Mouse (Mus musculus) limb, embryonic 12.5 days (tissue): ENCODE measurements at regions not wholly inside any gene's neighbourhood (a gene's known extent, or its start where the extent isn't known, plus 50 kb on each side); places are given as distances from the start of the nearest gene placed in this dataset.

Experiments used
- ATAC-seq: fragments of 200-750 bp; cut with Nextera tagmentation; 2 replicates; pipeline ENCODE4 v1.8.0; 2017; ENCODE audit warnings: low read depth, moderate TSS enrichment; ENCODE audit not compliant: insufficient number of reproducible peaks, insufficient read depth, low FRiP score, low TSS enrichment
- H3K27ac ChIP-seq: fragments of 300-500 bp; sonication (generic); 2 replicates; pipeline ENCODE4 v1.5.1; 2016; ENCODE audit warnings: mild to moderate bottlenecking, moderate library complexity
- H3K27me3 ChIP-seq: fragments of 300-500 bp; sonication (generic); 2 replicates; pipeline ENCODE4 v1.6.1; 2016; ENCODE audit warnings: mild to moderate bottlenecking, moderate library complexity
- H3K36me3 ChIP-seq: fragments of 300-500 bp; sonication (generic); 2 replicates; pipeline ENCODE4 v1.6.1; 2016; ENCODE audit warnings: mild to moderate bottlenecking, moderate library complexity
- H3K4me1 ChIP-seq: fragments of 300-500 bp; sonication (generic); replicated peaks from 2 replicates; pipeline ENCODE4 v1.6.1; 2016
- H3K4me2 ChIP-seq: fragments of 300-500 bp; sonication (generic); 2 replicates; pipeline ENCODE4 v1.6.1; 2016; ENCODE audit warnings: mild to moderate bottlenecking, moderate library complexity
- H3K4me3 ChIP-seq: fragments of 300-500 bp; sonication (generic); replicated peaks from 2 replicates; pipeline ENCODE4 v1.5.1; 2016; ENCODE audit warnings: mild to moderate bottlenecking
- H3K9ac ChIP-seq: fragments of 300-500 bp; sonication (generic); replicated peaks from 2 replicates; pipeline ENCODE4 v1.6.1; 2016; ENCODE audit warnings: mild to moderate bottlenecking, moderate library complexity
- H3K9me3 ChIP-seq: fragments of 300-500 bp; sonication (generic); 2 replicates; pipeline ENCODE4 v1.6.1; 2016; ENCODE audit warnings: mild to moderate bottlenecking, moderate library complexity
- WGBS: fragments of 180-500 bp; shearing (Covaris S2); methylation state at CpG from one replicate; pipeline ENCODE4 v1.1.7; 2016; 5-methylcytosine and 5-hydroxymethylcytosine counted together

DNA sequence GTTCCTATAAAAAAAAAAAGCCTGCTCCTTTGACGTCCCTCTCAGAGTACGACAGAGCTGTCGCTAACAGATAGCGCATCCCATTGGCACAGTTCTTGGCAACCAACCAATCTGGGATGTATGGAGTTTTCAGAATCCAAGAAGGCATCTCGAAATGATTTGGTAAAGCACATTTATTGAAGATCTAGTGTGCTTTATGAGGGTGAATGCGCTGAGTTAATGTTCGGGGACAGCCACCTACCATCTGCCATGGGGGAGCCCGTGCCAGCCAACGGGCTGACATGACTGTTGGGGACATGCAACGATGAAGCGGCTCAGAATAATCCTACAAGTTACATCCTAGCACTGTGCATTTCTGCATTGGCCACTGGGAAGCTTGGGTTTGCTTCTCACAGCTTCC lies 208.4 kb upstream of the Fam19a5 start:
- no peak for ATAC-seq
- 91% methylated on average over 11 of the region's 11 CpGs for WGBS

DNA sequence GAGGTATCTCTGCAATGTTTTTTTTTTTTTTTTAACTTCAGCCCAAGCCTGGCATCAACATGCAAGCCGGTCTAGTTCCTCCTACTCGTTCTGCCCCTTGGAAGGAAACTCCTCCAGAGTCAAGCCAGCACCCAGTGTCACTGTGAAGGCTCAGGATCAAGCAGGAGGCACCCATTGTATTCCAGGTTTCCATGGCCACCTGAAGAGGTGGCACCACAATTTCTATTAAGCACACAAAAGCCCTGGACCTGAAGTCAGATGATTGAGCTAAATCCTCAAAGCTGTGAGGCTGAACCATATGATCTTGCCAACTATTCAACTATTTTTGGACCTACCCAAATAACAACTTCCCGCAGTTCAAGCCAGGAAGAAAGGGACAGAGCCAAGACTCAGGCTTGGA lies 204.2 kb upstream of the Fam19a5 start:
- no peaks in the 10 kb centered on the region for H3K4me1 ChIP-seq
- no peak overlapping the region for H3K9ac ChIP-seq
- H3K27me3 ChIP-seq: no peaks in the 10 kb centered on the region
- no peak overlapping the region for H3K4me2 ChIP-seq
- H3K27ac ChIP-seq: no peak overlapping the region
- H3K36me3 ChIP-seq: no peaks in the 10 kb centered on the region
- H3K9me3 ChIP-seq: no peaks in the 10 kb centered on the region
- whole genome bisulfite sequencing: 75% methylated on average over 3 of the region's 3 CpGs
- H3K4me3 ChIP-seq: no peak overlapping the region
- ATAC-seq: no peak

More for the DNA sequence above, 208.4 kb upstream of the Fam19a5 start:
- H3K4me3 ChIP-seq: no peak overlapping the region
- no peaks in the 10 kb centered on the region for H3K9me3 ChIP-seq
- H3K27me3 ChIP-seq: no peaks in the 10 kb centered on the region
- no peak overlapping the region for H3K4me2 ChIP-seq
- no peak overlapping the region for H3K9ac ChIP-seq
- H3K36me3 ChIP-seq: no peaks in the 10 kb centered on the region
- no peak overlapping the region for H3K27ac ChIP-seq
- H3K4me1 ChIP-seq: no peaks in the 10 kb centered on the region

GRCm38 (mm10) chr15:87342656-87343055 lies 201.4 kb upstream of the Fam19a5 start:
- Histone ChIP-seq H3K36me3 (no peaks in the 10 kb centered on the region), H3K9ac (no peak overlapping the region), H3K27me3 (no peaks in the 10 kb centered on the region), H3K4me2 (no peak overlapping the region), H3K4me1 (no peaks in the 10 kb centered on the region), H3K4me3 (no peak overlapping the region), H3K27ac (no peak overlapping the region), H3K9me3 (no peaks in the 10 kb centered on the region)
- no peak for ATAC-seq
- WGBS: 79% methylated on average over 1 of the region's 1 CpGs

GRCm38 (mm10) chr15:87345826-87346225 lies 198.3 kb upstream of the Fam19a5 start:
- WGBS: 62% methylated on average over 3 of the region's 3 CpGs
- no peak for ATAC-seq

DNA sequence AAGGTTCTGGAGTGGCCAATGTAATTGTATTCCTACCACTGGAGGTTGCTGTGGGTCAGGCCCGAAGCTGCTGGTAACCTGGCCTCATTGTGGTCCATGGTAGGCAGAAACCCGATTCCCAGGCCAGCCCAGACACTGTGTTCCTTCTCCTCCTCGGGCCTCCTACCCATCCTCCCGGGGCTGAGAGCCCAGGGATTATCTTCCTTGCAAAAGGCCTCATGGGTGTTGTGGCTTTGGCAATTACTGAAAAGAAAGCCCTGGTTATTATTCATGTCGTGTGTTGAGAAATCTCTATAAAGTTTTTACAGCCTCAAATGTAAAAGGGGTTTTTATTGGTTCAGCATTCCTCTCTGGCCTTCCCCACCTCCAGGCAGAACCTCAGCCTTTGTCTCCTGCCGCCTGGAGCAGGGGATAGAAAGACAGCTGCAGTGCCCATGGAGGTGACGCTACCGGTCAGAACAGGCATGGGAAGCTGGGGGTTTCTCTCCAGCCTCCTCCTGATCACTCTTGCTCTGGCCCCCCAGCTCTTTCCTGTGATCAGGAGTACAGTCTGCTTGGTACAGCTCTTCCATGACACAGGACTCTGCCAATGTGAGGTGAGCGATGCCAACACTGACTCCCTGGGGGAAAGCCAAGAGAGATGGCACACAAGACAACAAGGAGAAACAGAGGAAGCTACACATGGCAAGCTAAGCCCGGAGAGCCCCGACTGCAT lies 194.4 kb upstream of the Fam19a5 start:
- peaks cover 7% of the 10 kb centered on the region for H3K4me1 ChIP-seq
- no peak overlapping the region for H3K27ac ChIP-seq
- 50% methylated on average over 11 of the region's 11 CpGs for WGBS
- H3K27me3 ChIP-seq: no peaks in the 10 kb centered on the region; the same call in 1 of the 2 replicates
- peak; percentile 56; the same call in 1 of the 2 replicates for ATAC-seq
- no peak overlapping the region for H3K4me3 ChIP-seq
- no peak overlapping the region for H3K4me2 ChIP-seq
- H3K36me3 ChIP-seq: no peaks in the 10 kb centered on the region
- H3K9ac ChIP-seq: no peak overlapping the region
- H3K9me3 ChIP-seq: no peaks in the 10 kb centered on the region

More at GRCm38 (mm10) chr15:87345826-87346225, 198.3 kb upstream of the Fam19a5 start:
- Histone ChIP-seq H3K9ac (no peak overlapping the region), H3K4me1 (peaks cover 7% of the 10 kb centered on the region), H3K4me2 (no peak overlapping the region), H3K27ac (no peak overlapping the region), H3K4me3 (no peak overlapping the region), H3K36me3 (no peaks in the 10 kb centered on the region), H3K9me3 (no peaks in the 10 kb centered on the region), H3K27me3 (no peaks in the 10 kb centered on the region; the same call in 1 of the 2 replicates)

- Histone ChIP-seq H3K27me3 (no peaks in the 10 kb centered on the region; the same call in 1 of the 2 replicates), H3K4me1 (peaks cover 7% of the 10 kb centered on the region), H3K9ac (no peak overlapping the region), H3K9me3 (no peaks in the 10 kb centered on the region), H3K4me3 (no peak overlapping the region), H3K36me3 (no peaks in the 10 kb centered on the region), H3K27ac (no peak overlapping the region), H3K4me2 (no peak overlapping the region)
- 87% methylated on average over 8 of the region's 8 CpGs for WGBS
- ATAC-seq: no peak
Observed at GRCm38 (mm10) chr15:87352812-87353211, 191.3 kb upstream of the Fam19a5 start.

DNA sequence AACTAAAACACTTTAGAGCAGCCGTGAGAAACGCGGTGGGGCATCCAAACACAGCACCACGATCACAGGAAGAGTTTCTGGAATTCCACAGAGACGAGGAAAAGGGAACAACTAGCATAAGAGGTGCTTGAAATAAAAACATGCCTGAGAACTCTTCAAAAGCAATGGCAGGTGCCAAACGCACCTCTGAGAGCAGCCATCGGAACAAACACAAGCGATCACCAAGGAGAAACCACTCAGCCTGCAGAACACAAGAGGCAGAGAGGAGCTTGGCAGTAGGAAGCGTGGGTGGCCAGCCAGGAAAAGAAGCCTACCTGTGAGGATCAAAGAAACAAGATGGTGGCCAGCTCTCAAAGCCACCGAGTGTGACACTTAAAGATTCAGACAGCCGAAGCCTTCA lies 190.2 kb upstream of the Fam19a5 start:
- Histone ChIP-seq H3K27ac (no peak overlapping the region), H3K4me2 (no peak overlapping the region), H3K27me3 (no peaks in the 10 kb centered on the region; the same call in 1 of the 2 replicates), H3K4me1 (peaks cover 7% of the 10 kb centered on the region), H3K4me3 (no peak overlapping the region), H3K36me3 (no peaks in the 10 kb centered on the region), H3K9me3 (no peaks in the 10 kb centered on the region), H3K9ac (no peak overlapping the region)
- no peak for ATAC-seq
- WGBS: 87% methylated on average over 11 of the region's 11 CpGs

- Histone ChIP-seq H3K9ac (no peak overlapping the region), H3K27me3 (no peaks in the 10 kb centered on the region), H3K4me2 (no peak overlapping the region), H3K36me3 (no peaks in the 10 kb centered on the region), H3K4me1 (no peaks in the 10 kb centered on the region), H3K27ac (no peak overlapping the region), H3K9me3 (no peaks in the 10 kb centered on the region), H3K4me3 (no peak overlapping the region)
- whole genome bisulfite sequencing: 85% methylated on average over 3 of the region's 3 CpGs
- ATAC-seq: no peak
Observed at GRCm38 (mm10) chr15:87360457-87360856, 183.6 kb upstream of the Fam19a5 start.

GRCm38 (mm10) chr15:87365712-87366361 lies 178.3 kb upstream of the Fam19a5 start:
- no peaks in the 10 kb centered on the region for H3K27me3 ChIP-seq
- no peak overlapping the region for H3K27ac ChIP-seq
- 51% methylated on average over 8 of the region's 8 CpGs for WGBS
- no peaks in the 10 kb centered on the region for H3K4me1 ChIP-seq
- H3K9me3 ChIP-seq: peaks cover 5% of the 10 kb centered on the region; the same call in 1 of the 2 replicates
- no peak overlapping the region for H3K4me3 ChIP-seq
- H3K36me3 ChIP-seq: no peaks in the 10 kb centered on the region
- H3K4me2 ChIP-seq: no peak overlapping the region
- no peak for ATAC-seq
- no peak overlapping the region for H3K9ac ChIP-seq

DNA sequence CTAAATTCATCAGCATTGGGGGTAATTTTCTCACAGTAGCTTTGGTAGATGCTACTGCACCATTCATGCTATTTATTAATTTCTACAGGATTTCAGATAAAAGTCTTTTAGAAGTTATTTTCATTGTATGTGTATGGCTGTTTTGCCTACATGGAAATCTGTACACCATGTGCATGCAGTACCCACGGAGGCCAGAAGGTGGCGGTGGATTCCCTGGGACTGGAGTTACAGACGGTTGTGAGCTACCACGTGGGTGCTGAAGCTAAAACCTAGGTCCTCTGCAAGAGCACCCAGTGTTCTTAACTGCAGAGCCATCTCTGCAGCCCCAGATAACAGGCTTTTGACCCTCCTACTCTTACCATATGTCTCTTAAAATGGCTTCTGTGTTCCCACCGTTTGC lies 176.7 kb upstream of the Fam19a5 start:
- Histone ChIP-seq H3K9ac (no peak overlapping the region), H3K4me1 (no peaks in the 10 kb centered on the region), H3K36me3 (no peaks in the 10 kb centered on the region), H3K27me3 (no peaks in the 10 kb centered on the region), H3K27ac (no peak overlapping the region), H3K4me3 (no peak overlapping the region), H3K4me2 (no peak overlapping the region), H3K9me3 (peaks cover 5% of the 10 kb centered on the region; the same call in 1 of the 2 replicates)
- 46% methylated on average over 5 of the region's 5 CpGs for WGBS
- no peak for ATAC-seq

DNA sequence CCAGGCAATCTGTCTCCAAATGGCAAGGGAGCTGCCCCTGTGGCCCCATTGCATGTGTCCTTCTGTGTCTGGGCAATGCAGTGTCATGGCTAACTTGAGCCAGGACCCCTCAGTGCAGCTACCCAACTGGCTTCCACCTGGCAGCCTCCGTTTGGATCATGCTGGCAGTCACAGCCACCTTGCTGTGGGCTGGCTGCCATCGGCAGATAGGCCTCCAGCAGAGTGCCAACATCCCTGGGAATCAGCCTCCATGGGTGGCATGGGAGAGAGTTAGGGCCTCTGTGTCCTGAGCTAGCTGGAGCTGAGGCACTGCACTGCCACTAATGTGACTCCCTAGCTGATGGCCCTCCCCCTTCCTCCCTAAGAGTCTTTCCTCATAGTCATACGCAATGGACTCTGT lies 174.7 kb upstream of the Fam19a5 start:
- 89% methylated on average over 3 of the region's 3 CpGs for WGBS
- no peak overlapping the region for H3K9ac ChIP-seq
- ATAC-seq: no peak
- H3K27ac ChIP-seq: no peak overlapping the region
- H3K4me2 ChIP-seq: no peak overlapping the region
- no peaks in the 10 kb centered on the region for H3K4me1 ChIP-seq
- H3K36me3 ChIP-seq: no peaks in the 10 kb centered on the region
- H3K27me3 ChIP-seq: no peaks in the 10 kb centered on the region
- H3K4me3 ChIP-seq: no peak overlapping the region
- peaks cover 5% of the 10 kb centered on the region; the same call in 1 of the 2 replicates for H3K9me3 ChIP-seq
